Mouse (Mus musculus): ENCODE results near the gene Tmem212.

The Tmem212 gene

DNA sequence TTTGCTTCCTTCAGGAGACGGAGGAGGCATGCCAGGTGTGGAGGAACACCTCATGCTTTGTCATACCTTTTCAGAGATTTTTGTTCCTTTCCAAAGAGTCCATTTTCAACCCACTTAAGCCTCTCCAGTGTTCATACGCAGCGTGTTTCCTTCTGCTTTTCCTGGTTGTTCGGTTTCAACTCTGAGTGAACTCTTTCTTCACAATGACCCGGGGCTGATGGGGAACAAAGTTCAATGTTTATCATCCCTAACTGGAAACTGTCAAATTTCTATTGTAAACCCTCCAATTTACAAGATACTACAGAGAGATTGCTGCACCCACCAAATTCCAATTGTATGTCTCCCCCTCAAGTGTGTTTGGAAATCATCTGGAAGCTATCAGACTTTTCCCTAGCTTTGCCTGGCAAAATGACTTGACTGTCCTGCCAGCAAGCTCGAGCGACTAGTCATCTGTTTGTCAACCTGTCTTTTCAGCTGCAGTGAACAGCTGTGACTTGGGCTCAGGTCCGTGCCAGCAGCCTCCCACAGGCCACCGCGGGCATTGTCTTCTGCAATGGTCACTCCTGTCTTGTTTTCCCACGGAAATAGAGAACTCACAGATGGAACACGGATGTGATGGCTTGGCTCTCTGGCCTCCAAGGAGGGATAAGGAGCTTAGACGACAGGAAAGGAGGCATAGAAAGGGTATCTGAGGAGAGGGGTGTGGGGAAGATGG lies 3.0 kb upstream of the Tmem212 start:
- DNase-seq (ENCODE audit: low read depth) = no peak

DNA sequence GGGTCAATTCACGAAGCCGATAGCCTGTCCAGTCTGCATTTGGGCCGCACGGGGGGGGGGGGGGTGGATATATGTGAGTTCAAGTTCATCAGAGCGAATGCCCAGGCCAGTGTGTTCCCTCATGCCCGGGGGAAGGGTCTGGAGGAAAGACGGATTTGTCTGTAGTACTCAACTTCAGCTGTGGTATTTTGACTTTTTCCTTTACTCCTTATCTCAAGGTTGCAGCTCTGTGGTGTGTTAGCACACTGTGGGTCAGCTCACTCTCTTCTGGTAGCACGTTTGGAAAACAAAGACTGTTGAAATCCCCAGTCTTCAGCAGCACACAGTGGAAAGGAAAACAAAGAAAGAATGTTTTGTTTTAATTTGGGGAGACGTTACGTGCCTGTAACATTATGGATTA lies 2.0 kb upstream of the Tmem212 start:
- DNase-seq (ENCODE audit: low read depth) = no peak

DNA sequence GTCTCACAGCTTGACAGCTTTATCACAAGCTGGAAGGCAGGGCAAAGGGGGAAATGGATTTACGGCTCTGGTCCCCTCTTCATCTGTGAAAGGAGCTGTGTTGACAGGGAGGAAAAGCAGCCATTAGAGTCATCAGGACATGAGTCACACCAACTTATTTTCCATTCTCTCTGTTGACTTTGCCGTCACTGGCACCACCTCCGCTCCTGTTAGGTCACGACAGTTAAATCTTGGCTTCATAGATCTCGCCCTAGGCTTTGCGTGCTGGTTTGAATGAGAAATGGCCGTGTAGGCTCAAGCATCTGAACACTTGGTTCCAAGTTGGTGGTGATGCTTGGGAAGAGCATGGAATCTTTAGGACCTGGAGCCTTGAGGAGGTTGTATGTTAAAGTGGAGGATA lies 9.6 kb downstream of the Tmem212 start:
- no peak for DNase-seq (ENCODE audit: low read depth)

DNA sequence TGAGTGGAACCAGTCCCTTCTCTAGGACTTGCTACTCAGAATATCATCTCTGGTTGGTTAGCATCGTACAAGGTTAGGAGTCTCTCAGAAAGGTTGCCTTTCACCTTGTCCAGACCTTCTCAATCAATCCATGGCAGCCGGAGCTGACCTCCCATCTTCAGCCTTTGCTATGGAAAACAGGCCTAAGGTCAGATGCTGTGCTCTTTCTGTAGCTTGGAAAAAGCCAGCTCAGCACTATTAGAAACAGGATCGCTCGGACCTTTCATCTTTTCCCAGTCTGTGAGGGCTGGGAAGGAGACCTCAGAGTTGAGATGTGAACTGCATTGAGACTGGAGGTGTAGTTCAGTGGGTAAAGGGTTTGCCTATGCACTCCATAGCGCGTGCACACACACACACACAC lies 10.6 kb downstream of the Tmem212 start:
- DNase-seq (ENCODE audit: low read depth) = no peak

DNA sequence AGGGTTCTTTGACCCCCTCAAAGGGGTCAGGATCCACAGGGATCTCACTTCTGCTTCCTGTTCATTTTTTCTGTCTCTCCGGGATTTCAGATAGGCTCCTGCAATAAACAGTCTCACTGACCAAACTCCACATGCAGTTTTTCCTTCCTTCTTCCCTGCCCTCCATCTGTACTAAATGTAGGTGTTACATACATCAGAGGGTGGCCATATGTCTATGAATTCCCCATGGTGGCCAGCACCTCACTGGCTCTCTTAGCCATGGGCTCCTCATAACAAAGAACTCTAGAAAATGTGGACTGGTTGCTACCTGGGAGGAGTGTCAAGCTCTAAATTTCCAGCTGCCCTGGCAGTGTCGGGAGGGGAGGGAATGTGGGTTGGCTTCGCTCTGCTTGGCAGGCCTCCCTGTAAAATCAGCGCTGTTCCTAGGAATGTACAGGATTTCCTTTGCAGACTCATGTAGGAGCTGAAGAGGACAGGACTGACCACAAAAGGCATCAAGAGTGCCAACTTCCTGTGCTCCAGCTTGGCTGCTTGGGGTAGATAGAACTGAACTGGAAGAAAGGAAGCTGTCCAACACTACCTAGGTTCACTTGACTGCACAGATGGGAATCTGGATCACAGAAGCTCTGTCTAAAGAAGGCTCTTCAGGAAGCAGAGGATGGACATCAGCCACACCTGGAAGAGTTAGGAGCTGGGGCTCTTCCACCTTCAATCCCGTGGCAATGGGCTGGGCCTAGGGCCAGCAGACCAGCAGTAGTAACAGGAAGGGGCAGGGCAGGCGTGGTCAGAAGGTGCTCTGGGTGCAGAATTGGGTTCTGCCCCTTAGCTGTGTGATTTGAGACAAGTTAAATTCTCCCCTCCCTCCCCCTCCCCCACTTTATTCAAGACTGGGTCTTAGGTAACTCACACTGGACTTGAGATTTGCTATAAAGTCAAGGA lies 14.0 kb downstream of the Tmem212 start:
- no peak for DNase-seq (ENCODE audit: low read depth)

DNA sequence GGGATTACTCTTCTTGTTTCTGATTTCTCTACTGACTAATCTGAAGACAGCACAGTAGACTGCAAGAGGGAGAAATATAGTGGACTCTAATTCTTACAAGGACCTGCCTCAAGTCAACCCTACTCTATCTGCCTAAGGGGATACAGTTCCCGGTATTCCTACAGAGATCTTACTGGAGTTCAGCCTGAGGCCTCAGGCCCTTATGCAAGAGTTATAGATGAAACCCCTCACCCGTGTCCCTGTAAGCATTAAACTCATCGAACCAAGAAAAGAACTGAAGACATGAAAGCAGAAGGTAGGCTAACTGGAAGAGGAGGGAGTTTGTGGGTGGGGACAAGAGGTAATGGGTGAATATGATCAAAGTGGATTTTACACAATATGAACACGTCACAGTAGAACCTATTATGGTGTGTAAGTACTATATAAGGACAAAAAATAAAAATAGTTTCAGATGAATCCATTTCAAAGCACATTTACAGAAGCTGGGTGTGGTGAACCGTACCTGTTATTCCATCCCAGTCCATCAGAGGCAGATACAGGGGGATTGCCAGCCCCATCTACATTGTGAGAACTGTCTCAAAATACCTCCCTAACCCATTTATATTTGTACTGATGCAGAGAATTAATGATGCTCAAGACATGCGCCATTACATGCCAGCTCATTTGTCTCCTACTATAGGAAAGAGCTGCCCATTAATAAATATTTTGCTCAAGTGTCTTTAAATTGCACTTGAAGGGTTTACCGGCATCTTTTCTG lies 17.1 kb downstream of the Tmem212 start:
- DNase-seq (ENCODE audit: low read depth) = no peak

DNA sequence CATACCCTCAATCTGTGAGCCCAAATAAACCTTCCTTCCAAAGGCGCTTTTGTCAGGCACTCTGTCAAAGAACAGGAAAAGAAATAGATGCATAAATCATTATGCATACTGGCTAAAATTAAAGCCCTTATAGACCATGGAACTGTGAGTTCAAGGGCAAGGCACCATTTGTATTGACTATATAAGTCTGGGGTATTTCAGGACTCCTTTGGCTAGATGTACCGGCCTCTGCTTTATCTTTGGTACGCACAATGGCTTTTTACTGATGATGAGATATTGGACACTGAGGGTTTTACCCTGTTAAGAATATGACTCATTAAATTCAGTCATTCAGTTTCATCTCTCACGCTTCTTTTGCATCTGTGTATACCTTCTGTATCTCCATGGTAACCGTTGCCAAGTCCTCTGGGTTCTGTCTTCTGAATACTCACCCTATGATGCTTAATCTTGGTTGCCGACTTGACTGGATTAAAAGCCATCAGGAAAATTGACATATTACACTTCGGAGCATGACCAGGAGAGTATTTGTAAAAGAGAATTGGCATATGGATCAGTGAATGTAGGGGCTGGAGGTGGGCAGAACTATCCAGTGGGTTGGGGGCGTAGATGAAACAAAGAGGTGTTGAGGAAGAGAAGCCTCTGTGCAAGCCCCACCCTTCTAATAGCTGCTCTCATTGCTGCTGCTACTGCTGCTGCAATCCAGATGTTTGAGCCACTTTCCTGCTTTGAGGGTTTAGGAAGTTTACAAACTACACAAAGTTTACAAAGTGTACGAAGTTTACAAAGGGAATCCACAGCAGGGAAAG lies 22.7 kb downstream of the Tmem212 start:
- no peak for DNase-seq (ENCODE audit: low read depth)

DNA sequence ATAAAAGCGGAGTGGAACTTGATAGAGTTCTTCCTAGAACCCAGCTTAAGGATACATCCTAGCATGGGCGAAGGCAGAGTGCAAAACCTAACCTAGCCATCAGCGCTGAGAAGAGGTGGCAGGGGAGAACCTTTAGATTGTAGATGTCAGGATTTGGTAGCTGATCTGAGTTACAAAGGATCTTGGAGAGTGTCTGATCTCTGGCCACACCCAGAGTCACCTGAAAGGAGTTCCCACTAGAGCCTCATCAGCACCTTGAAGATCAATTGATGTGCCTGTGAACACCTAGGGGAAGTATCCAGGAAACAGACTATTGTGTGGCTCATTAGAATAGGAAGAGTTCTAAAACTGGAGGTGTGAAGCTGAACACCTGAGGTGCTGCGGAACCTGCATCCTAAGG lies 23.7 kb downstream of the Tmem212 start:
- DNase-seq (ENCODE audit: low read depth) = no peak

DNA sequence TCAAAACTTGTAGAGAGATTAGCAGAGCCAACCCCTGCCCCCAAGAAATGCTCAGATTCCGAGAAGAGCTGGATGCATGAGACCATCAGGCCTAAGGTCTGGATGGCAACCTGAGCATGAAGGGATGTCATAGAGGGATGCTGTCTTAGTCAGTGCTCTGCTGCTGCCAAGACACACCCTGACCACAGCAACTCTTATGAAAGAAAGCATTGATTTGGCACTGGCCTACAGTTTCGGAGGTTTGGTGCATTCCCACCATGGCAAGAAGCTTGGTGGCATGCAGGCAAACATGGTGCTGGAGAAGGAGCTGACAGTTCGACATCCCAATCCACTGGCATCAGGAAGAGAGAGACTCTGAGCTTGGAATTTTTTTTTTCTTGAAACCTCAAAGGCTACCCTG lies 24.3 kb downstream of the Tmem212 start:
- DNase-seq (ENCODE audit: low read depth) = no peak

DNA sequence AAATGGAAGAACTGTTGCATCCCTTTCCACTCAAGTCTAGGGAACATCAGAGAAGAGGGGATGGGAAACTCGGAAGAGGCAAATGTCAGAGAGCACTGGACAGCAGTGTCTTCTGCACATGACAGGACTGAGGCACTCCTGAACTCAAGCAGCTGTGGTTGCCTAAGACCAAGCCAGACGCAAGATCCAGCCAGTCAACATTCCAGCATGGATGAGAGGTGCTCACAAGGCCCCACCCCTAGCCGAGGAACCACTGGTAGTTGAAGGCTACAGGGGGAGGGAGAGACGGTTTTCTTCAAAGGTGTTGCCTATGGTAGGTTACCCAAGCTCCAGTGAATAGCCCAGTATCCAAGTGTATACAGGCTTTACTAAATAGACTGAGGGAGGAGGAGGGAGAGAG lies 24.8 kb downstream of the Tmem212 start:
- DNase-seq (ENCODE audit: low read depth) = no peak

DNA sequence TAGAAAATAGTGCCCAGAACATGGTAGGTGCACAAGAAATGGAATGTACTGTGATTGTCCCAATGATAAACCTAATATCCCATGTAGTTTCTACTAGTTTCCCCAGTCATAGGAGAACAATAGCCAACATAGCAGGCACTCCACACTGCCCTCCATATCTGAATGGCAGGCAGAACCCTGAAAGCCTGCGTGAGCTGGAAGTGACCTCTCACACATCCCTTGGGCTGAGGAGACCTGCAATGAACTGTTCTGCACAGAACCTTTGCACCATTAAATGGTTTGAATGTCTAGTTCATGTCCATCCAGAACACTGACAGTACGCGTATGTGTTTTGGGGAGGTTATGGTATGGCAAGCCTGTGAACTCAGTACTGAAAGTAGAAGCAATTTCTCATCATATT lies 27.5 kb downstream of the Tmem212 start:
- no peak for DNase-seq (ENCODE audit: low read depth)

DNA sequence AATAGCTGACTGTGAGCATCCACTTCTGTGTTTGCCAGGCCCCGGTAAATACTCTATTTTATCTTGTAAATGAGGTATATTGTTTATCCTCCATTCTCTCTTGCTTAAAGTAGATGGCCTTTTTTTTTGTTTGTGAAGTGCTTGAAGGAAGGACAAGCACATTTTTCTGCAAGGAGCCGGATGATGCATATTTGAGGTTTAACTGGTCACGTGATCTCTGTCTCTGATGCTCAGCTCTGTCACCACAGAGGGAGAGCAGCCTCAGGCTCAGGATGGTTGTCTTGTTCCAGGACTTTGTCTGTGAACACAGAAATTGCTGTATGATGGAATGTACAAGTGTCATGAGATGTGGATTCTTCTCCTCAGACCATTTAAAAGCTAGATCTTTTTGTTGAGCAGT lies 28.4 kb downstream of the Tmem212 start:
- DNase-seq (ENCODE audit: low read depth) = no peak

DNA sequence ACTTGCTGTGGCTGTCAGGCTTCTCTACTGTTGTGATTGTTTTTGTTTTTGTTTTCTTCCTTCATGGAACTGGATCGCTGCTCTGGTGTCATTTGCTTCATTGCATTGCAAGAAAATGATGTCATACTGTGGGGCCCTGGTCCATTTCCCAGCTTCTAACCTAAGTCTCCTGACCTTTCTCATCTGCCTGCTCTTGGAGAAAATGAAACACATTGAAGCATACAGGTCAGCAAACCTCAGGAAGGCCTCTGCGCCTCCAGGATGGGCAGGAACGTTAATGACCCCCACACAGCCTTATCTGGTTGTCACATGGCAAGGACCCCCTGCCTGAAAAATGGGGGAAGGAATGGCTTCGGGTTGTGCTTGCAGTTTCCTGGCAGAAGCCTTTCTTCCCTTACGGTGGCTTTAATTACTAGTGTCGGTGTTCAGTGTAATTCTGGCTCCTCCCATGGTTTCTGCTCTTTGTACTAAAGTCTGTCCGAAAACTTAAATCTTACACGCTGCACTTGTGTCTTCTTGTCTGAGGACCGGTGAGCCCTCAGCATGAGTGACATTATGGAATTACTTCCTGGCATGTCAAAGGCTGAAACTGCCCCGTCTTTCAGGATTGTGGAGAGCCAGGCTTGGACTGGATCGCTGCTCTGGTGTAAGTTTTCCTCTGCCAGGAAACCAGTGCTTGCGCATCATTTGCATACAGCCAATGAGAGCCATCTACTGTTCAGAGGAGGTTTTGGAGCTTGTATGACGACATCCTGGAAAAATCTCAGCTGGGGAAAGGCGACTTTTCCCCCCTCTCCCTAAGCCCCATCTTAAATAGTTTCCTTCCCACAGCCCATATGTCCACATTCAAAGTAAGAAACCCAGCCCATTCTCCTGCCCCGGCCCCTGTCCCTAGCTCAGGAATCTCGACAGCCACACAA lies 33.1 kb downstream of the Tmem212 start:
- no peak for DNase-seq (ENCODE audit: low read depth)

DNA sequence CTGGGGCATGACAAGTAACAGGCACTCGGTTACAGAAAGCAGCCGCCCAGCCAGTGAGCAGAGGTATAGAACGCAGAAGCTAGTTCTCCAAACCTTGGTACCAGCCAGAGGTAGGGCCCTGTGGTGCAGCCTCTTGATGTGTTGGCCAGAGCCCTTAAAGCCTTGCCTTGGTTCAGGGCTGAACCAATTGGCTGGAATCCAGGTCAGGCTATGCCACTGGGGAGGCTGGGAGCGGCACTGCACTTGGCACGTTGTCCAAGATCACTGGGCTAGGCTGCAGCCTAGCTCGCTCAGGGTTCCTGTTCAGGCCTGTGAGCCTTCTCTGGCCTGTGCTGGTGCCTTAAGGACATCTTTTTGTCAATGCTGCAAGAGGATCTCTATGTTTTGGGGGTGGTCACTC lies 34.6 kb downstream of the Tmem212 start:
- no peak for DNase-seq (ENCODE audit: low read depth)

DNA sequence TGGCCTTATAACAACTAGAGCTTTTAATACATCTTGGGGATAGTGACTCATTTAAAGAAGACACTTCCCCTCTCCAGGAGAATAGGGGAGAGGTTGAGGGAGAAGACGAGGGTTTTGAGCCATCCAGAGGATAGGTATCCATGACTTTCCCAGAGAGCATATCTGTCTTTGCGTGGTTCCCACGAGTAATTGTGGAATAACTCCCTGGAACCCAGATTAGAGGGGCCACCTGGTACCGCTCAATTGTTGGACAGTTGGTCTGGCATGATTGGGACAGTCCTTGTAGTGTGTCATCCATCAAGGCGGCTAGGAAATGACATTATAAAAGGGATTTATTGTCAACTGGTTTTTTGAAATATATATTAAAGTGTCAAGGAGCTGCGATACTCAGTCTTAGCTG lies 35.1 kb downstream of the Tmem212 start:
- DNase-seq (ENCODE audit: low read depth) = no peak

DNA sequence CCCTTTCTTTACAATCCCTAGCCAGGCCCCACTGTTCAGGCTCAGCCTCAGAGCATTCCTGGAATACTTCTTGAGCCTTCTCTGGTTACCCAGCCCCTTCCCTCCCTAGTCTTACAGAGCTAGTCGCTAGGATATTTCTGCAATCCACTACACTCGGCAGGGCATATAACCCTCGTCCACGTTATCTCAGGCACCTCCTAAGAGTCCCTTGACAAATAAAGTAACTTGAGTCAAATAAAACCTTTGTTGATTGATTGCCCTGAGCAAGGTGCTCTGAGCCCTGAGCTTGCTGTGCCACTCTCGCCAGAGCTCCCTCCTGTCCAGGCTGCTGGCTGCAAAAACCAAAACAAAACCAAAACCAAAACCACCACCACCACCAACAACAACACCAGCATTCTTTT lies 37.0 kb downstream of the Tmem212 start:
- DNase-seq (ENCODE audit: low read depth) = no peak

DNA sequence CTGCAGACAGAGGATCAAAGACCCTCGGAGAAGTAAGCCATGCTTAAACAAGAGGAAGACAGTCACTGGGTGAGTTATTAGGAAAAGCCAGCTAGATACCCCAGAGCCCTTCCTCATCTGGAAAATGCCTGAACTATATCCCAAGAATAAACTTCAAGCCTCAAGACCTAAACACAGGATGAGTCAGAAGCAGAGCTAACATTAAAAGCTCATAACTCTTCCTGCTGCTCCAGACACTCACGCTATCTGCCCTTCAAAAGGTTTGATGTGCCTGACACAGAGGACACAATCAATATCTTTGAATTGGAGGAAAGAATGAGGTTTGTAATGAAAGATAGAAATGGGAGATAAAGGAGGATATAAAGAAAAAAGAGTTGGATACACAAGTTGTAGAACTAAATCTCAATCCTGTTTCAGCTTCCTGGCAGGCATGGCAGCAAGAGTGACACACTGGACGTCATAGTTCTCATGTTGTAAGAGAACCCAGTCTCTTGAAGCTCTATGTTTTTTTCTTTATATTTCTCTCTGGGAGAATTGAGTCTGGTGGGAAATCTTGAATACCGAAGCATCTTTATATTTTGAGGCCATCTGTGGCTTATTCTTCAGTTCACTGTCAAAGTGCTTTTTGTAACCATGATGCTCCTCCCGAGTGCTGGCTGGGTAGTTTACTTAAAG lies 37.6 kb downstream of the Tmem212 start:
- DNase-seq (ENCODE audit: low read depth) = no peak

DNA sequence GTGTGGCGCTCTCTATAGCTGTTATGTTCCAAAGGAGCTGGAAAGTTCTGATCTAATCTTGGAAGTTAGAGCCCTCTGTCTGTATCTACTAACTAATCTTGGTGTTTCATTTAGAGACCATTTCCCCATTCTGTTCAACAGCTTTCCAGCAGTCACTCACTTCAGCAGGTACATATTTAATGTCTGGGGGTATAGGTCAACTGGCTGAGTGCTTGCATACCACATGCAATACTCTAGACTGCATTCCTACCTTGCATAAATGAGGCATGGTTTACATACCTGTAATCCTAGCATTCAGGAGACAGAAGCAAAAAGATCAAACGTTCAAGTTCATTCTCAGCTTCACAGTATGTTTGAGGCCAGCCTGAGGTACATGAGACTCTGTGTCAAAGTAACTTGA lies 39.9 kb downstream of the Tmem212 start:
- DNase-seq (ENCODE audit: low read depth) = no peak

DNA sequence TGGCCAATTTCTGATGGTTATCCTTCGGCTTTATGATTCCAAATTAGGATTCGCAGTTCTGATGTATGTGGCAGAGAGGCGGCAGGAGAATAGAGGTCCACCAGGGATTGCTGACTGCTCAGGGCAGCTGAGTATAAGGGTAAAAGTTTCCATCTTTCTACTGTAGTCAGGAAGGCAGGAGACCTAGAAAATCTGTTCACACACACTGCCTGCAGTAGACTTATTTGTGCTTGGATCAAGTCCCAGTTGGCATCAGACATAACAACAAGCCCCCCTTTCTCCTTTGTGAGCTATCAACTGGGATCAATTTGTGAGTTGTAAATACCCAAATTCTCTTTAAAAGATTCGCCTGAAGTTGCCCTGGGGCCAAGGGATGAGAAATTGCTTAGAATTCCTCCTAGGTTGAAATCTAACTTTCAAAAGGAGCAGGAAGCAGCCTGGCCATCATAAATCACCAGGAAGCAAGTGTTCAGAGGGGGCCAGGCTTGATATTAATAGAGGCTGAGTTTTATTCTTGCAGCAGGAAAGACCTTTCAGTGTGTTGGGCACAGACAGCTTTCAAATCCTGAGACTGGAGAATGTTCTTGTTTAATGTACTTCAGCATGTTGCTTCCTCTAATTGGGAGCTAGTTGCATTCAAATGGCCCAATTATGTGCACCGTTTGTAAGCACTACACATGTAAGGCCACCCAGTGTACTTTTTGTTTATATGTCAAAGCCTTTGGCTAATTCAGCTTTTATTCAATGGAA lies 41.6 kb downstream of the Tmem212 start:
- no peak for DNase-seq (ENCODE audit: low read depth)

DNA sequence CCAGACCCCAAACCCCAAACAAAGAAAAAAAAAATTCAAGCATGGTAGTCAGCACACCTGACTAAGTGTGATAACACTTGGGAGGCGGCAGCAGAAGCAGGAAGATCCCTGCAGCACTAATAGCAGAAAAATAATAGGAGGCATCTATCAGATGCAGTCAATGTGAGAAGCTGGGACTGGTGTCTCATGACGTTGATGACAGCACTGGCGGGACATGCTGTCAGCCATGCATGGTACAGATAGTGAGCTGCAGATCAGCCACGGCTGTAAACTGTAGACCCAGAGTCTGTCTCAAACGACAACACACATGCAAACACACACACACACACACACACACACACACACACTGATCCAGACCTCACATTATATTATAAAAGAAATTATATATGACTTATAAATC lies 52.9 kb downstream of the Tmem212 start:
- no peak for DNase-seq (ENCODE audit: low read depth)

Measured in induced T-regulatory cell, adult 2 months (primary cell).